Mouse (Mus musculus): ENCODE measurements around the gene Cdc14b.

GRCm38 (mm10) chr13:64156966-64157365 lies 118.1 kb downstream of the Cdc14b start:
- no peak for TF ChIP-seq CTCF (IDR thresholded peaks at IDR 0.05; ENCODE audit: low read depth)
- TF ChIP-seq EP300 (IDR thresholded peaks at IDR 0.05; ENCODE audit: low read depth), result no peak
